Mouse (Mus musculus) forebrain, embryonic 11.5 days (tissue): Measurements from ENCODE around the gene Pzp. TPM values are rescaled to one million over a fixed set of nuclear protein-coding genes. Genes with fewer than 3 reads are reported as not detected.

ENCODE experiments used
- ATAC-seq: fragments of 200-750 bp; cut with Nextera tagmentation; replicated peaks from 2 replicates; pipeline ENCODE4 v1.8.0; 2017; ENCODE audit warnings: moderate TSS enrichment; ENCODE audit not compliant: low FRiP score
- DNase-seq: peaks from one replicate; pipeline ENCODE4 v3.0.0-alpha.2; 2017; ENCODE audit warnings: low spot score
- H3K27ac ChIP-seq: fragments of 300-500 bp; sonication (generic); 2 replicates; pipeline ENCODE4 v1.5.1; 2014; ENCODE audit warnings: low read depth, low read length
- H3K27me3 ChIP-seq: fragments of 300-500 bp; sonication (generic); 2 replicates; pipeline ENCODE4 v1.6.1; 2014; ENCODE audit warnings: mild to moderate bottlenecking, low read length, mixed read lengths; ENCODE audit not compliant: control insufficient read depth, insufficient read depth
- H3K36me3 ChIP-seq: fragments of 300-500 bp; sonication (generic); 2 replicates; pipeline ENCODE4 v1.6.1; 2014; ENCODE audit warnings: mild to moderate bottlenecking, low read length, moderate library complexity, mixed read lengths; ENCODE audit not compliant: control insufficient read depth, insufficient read depth
- H3K4me1 ChIP-seq: fragments of 300-500 bp; sonication (generic); replicated peaks from 2 replicates; pipeline ENCODE4 v1.6.1; 2014; ENCODE audit warnings: low read length, mixed read lengths; ENCODE audit not compliant: control insufficient read depth, insufficient read depth
- H3K4me2 ChIP-seq: fragments of 300-500 bp; sonication (generic); 2 replicates; pipeline ENCODE4 v1.6.1; 2014; ENCODE audit warnings: low read depth, mild to moderate bottlenecking, low read length, moderate library complexity, mixed read lengths; ENCODE audit not compliant: severe bottlenecking
- H3K4me3 ChIP-seq: fragments of 300-500 bp; sonication (generic); 2 replicates; pipeline ENCODE4 v1.5.1; 2014; ENCODE audit warnings: low read depth, low read length
- H3K9ac ChIP-seq: fragments of 300-500 bp; sonication (generic); 2 replicates; pipeline ENCODE4 v1.6.1; 2014; ENCODE audit warnings: low read length
- H3K9me3 ChIP-seq: fragments of 300-500 bp; sonication (generic); 2 replicates; pipeline ENCODE4 v1.6.1; 2016; ENCODE audit warnings: low read length, mixed read lengths; ENCODE audit not compliant: control insufficient read depth
- WGBS: fragments of 180-500 bp; shearing (Covaris S2); extraction: QIAGEN DNeasy Blood & Tissue Kit; methylation state at CpG from one replicate; pipeline ENCODE4 v1.1.7; 2014; 5-methylcytosine and 5-hydroxymethylcytosine counted together
- polyA plus RNA-seq: library from polyadenylated mRNA; unstranded; fragments of >200 nt; fragmentation: Nextera tagmentation; extraction: Ambion mirVana; gene quantifications from 2 replicates; pipeline ENCODE4 v1.2.1, GENCODE M21; 2014

Gene Pzp
- polyA plus RNA-seq: 0.05 TPM in 1 of 2 replicates, not detected in the other

- Histone ChIP-seq H3K27ac (no peak within 1 kb of the TSS), H3K36me3 (no peaks in the 10 kb centered on the region), H3K4me3 (no peak within 1 kb of the TSS), H3K9ac (no peak within 1 kb of the TSS), H3K9me3 (no peaks in the 10 kb centered on the region; the same call in 1 of the 2 replicates), H3K4me2 (no peak within 1 kb of the TSS), H3K27me3 (no peaks in the 10 kb centered on the region), H3K4me1 (no peaks in the 10 kb centered on the region)
- no peak for DNase-seq
- WGBS: 94% methylated on average over 4 of the region's 4 CpGs
- no peak for ATAC-seq
These were observed at the start of gene Pzp for GRCm38 (mm10) chr6:128526601-128527000. Gene Pzp, minus strand, starts transcription at chr6:128526720.

- DNase-seq: no peak
- no peaks in the 10 kb centered on the region for H3K4me1 ChIP-seq
- no peaks in the 10 kb centered on the region for H3K36me3 ChIP-seq
- no peaks in the 10 kb centered on the region for H3K9me3 ChIP-seq
- no peak overlapping the region for H3K4me3 ChIP-seq
- no peak overlapping the region for H3K9ac ChIP-seq
- no peak overlapping the region for H3K27ac ChIP-seq
- WGBS: 95% methylated on average over 11 of the region's 11 CpGs
- ATAC-seq: no peak
- no peak overlapping the region for H3K4me2 ChIP-seq
- H3K27me3 ChIP-seq: no peaks in the 10 kb centered on the region
These were observed 40.1 kb upstream of the Pzp start for GRCm38 (mm10) chr6:128566589-128566988.

GRCm38 (mm10) chr6:128554049-128554448 lies 27.5 kb upstream of the Pzp start:
- no peaks in the 10 kb centered on the region for H3K27me3 ChIP-seq
- no peak overlapping the region for H3K4me2 ChIP-seq
- no peaks in the 10 kb centered on the region for H3K4me1 ChIP-seq
- WGBS: 88% methylated on average over 7 of the region's 7 CpGs
- H3K27ac ChIP-seq: no peak overlapping the region
- no peak for DNase-seq
- no peaks in the 10 kb centered on the region for H3K36me3 ChIP-seq
- H3K4me3 ChIP-seq: no peak overlapping the region
- no peaks in the 10 kb centered on the region for H3K9me3 ChIP-seq
- H3K9ac ChIP-seq: no peak overlapping the region
- ATAC-seq: no peak

- no peak overlapping the region for H3K4me2 ChIP-seq
- H3K9me3 ChIP-seq: no peaks in the 10 kb centered on the region
- DNase-seq (no peak), ATAC-seq (no peak)
- no peak overlapping the region for H3K27ac ChIP-seq
- no peak overlapping the region for H3K4me3 ChIP-seq
- H3K4me1 ChIP-seq: no peaks in the 10 kb centered on the region
- H3K9ac ChIP-seq: no peak overlapping the region
- H3K27me3 ChIP-seq: no peaks in the 10 kb centered on the region
- WGBS: 84% methylated on average over 15 of the region's 15 CpGs
- H3K36me3 ChIP-seq: no peaks in the 10 kb centered on the region
These were observed 23.2 kb upstream of the Pzp start for GRCm38 (mm10) chr6:128549463-128550452.

- no peak overlapping the region for H3K4me2 ChIP-seq
- no peak overlapping the region for H3K9ac ChIP-seq
- 96% methylated on average over 10 of the region's 10 CpGs for WGBS
- H3K27me3 ChIP-seq: no peaks in the 10 kb centered on the region
- H3K36me3 ChIP-seq: no peaks in the 10 kb centered on the region
- H3K27ac ChIP-seq: no peak overlapping the region
- DNase-seq: no peak
- H3K4me1 ChIP-seq: no peaks in the 10 kb centered on the region
- H3K9me3 ChIP-seq: no peaks in the 10 kb centered on the region
- no peak overlapping the region for H3K4me3 ChIP-seq
- ATAC-seq: no peak
These were observed 22.0 kb upstream of the Pzp start for GRCm38 (mm10) chr6:128548532-128548931.

- no peaks in the 10 kb centered on the region for H3K4me1 ChIP-seq
- H3K36me3 ChIP-seq: no peaks in the 10 kb centered on the region
- H3K27ac ChIP-seq: no peak overlapping the region
- no peak overlapping the region for H3K4me2 ChIP-seq
- no peak for ATAC-seq
- H3K9me3 ChIP-seq: no peaks in the 10 kb centered on the region
- DNase-seq: no peak
- 86% methylated on average over 4 of the region's 4 CpGs for WGBS
- no peak overlapping the region for H3K4me3 ChIP-seq
- no peak overlapping the region for H3K9ac ChIP-seq
- no peaks in the 10 kb centered on the region for H3K27me3 ChIP-seq
These were observed 18.9 kb upstream of the Pzp start for GRCm38 (mm10) chr6:128545402-128545801.

- Histone ChIP-seq H3K4me2 (no peak overlapping the region), H3K9me3 (no peaks in the 10 kb centered on the region), H3K4me3 (no peak overlapping the region), H3K27me3 (no peaks in the 10 kb centered on the region), H3K27ac (no peak overlapping the region), H3K9ac (no peak overlapping the region), H3K36me3 (no peaks in the 10 kb centered on the region), H3K4me1 (no peaks in the 10 kb centered on the region)
- DNase-seq: no peak
- ATAC-seq: no peak
- WGBS: 88% methylated on average over 13 of the region's 13 CpGs
These were observed 16.7 kb upstream of the Pzp start for GRCm38 (mm10) chr6:128543226-128543625.

GRCm38 (mm10) chr6:128535250-128535649 lies 8.7 kb upstream of the Pzp start:
- Histone ChIP-seq H3K27ac (no peak overlapping the region), H3K9ac (no peak overlapping the region), H3K36me3 (no peaks in the 10 kb centered on the region), H3K27me3 (no peaks in the 10 kb centered on the region), H3K9me3 (no peaks in the 10 kb centered on the region), H3K4me2 (no peak overlapping the region), H3K4me1 (no peaks in the 10 kb centered on the region), H3K4me3 (no peak overlapping the region)
- ATAC-seq: no peak
- no peak for DNase-seq
- WGBS: 93% methylated on average over 2 of the region's 2 CpGs

GRCm38 (mm10) chr6:128533296-128533695 lies 6.8 kb upstream of the Pzp start:
- Histone ChIP-seq H3K9me3 (no peaks in the 10 kb centered on the region), H3K4me2 (no peak overlapping the region), H3K36me3 (no peaks in the 10 kb centered on the region), H3K27me3 (no peaks in the 10 kb centered on the region), H3K4me3 (no peak overlapping the region), H3K4me1 (no peaks in the 10 kb centered on the region), H3K27ac (no peak overlapping the region), H3K9ac (no peak overlapping the region)
- WGBS: 94% methylated on average over 6 of the region's 6 CpGs
- ATAC-seq: no peak
- DNase-seq: no peak
